ENCODE assay signal across 8 mouse cellular contexts in the genomic region with DNA sequence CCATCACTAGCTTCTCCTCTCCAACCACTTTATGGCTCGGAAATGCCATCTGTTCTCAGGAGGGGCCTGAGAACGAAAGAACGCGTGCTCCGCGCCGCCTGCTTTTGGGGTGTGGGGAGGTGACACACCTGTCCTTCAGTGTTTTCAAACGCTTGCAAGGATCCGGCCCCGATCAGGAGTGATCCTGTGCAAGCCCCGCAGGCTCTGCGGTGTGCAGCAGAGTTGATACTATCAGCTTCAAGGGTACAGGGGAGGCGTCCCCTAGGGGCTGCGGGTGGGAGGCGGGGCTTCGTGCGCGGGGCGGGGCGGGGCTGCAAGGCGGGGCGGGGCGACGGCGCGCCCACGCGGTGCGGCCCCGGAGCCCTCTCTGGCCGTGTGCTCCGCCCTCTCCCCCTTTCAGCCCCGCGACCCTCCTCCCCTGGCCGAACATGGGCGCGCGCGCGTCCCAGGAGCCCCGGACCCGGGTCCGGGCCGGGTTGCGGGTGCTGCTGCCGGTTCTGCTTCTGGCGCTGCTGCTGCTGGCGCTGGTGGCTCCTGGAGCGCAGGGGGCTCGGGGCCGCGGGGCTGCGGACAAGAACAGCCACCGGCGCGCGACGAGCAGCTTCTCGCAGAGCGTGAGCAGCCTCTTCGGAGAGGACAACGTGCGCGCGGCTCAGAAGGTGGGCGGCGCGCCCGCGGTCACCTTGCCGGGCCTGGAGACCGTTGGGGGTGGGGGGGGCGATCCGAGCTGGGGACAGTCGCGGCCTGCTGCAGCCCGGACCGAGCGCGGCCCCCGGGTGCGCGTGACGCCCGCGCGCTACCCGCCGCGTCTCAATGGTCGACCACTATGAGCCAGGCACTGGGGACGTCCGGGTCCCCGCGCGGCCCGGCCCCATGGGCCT. TPM values are rescaled to one million over a fixed set of nuclear protein-coding genes. Genes with fewer than 3 reads are reported as not detected.
DNase-seq lines count a peak whose midpoint lies in the region; ATAC-seq and TF ChIP-seq lines count a peak whose summit lies in the region.

A gene (plus strand): TSS at position 335 of the 881 bp plus-strand sequence.

- no peaks in the 10 kb centered on the region for H3K27me3 ChIP-seq in limb, embryonic 14.5 days (ENCODE audit: control insufficient read depth, insufficient read depth, low read length)
- H3K27me3 ChIP-seq in midbrain, postnatal 0 days (ENCODE audit: insufficient read depth, low read length), result no peaks in the 10 kb centered on the region
- H3K27me3 ChIP-seq in splenic B cell, adult 2 months (ENCODE audit: control insufficient read depth, insufficient read depth, low read length, poor library complexity, severe bottlenecking), result no peaks in the 10 kb centered on the region

- H3K9ac ChIP-seq in limb, embryonic 14.5 days (ENCODE audit: low read depth, low read length, severe bottlenecking), result peak within 1 kb of the TSS; percentile 81
- peak within 1 kb of the TSS; percentile 86 for H3K9ac ChIP-seq in midbrain, postnatal 0 days (replicated peaks; ENCODE audit: low read length, poor library complexity, severe bottlenecking)

- H3K36me3 ChIP-seq in limb, embryonic 14.5 days (ENCODE audit: control insufficient read depth, insufficient read depth, low read length), result no peaks in the 10 kb centered on the region
- H3K36me3 ChIP-seq in midbrain, postnatal 0 days (ENCODE audit: insufficient read depth, low read length), result no peaks in the 10 kb centered on the region
- no peaks in the 10 kb centered on the region for H3K36me3 ChIP-seq in splenic B cell, adult 2 months (ENCODE audit: control insufficient read depth, insufficient read depth, low read length, poor library complexity, severe bottlenecking)

- H3K4me2 ChIP-seq in limb, embryonic 14.5 days (replicated peaks; ENCODE audit: low read depth, low read length, severe bottlenecking), result peak within 1 kb of the TSS; percentile 78
- H3K4me2 ChIP-seq in midbrain, postnatal 0 days (ENCODE audit: low read depth, low read length, poor library complexity, severe bottlenecking), result peak within 1 kb of the TSS; percentile 87

- under 1% methylated on average over 38 of the region's 97 CpGs for WGBS in limb, embryonic 14.5 days
- under 1% methylated on average over 76 of the region's 97 CpGs for WGBS in midbrain, postnatal 0 days

- TF ChIP-seq CTCF in midbrain, postnatal 0 days (IDR thresholded peaks at IDR 0.05), result peak; percentile 16; the same call in 1 of the 2 replicates

- H3K4me1 ChIP-seq in limb, embryonic 14.5 days (ENCODE audit: control insufficient read depth, insufficient read depth, low read length), result peaks cover 3% of the 10 kb centered on the region; the same call in 1 of the 2 replicates
- H3K4me1 ChIP-seq in midbrain, postnatal 0 days (ENCODE audit: insufficient read depth, low read length), result peaks cover 8% of the 10 kb centered on the region

- H3K4me3 ChIP-seq in limb, embryonic 14.5 days (replicated peaks; ENCODE audit: low read length), result peak within 1 kb of the TSS; percentile 88
- peak within 1 kb of the TSS; percentile 89 for H3K4me3 ChIP-seq in midbrain, postnatal 0 days (ENCODE audit: low read depth, low read length)

- no peak for TF ChIP-seq POLR2A in limb, embryonic 14.5 days (IDR thresholded peaks at IDR 0.05; ENCODE audit: borderline replicate concordance, extremely low read depth, insufficient read depth, insufficient read length)

- peak; percentile 39 for DNase-seq in right cerebral cortex, adult 18-20 months
- DNase-seq in right cerebral cortex, postnatal 36 days (ENCODE audit: low spot score in 2 of 2), result no peak
- DNase-seq in embryo, embryonic 10 days (ENCODE audit: low spot score), result peak; percentile 86
- DNase-seq in kidney, adult 11 months, result peak; percentile 49
- peak; percentile 57 for DNase-seq in limb, embryonic 14.5 days (ENCODE audit: low spot score)
- peak; percentile 64 for DNase-seq in midbrain, postnatal 0 days (ENCODE audit: low spot score)
- peak; percentile 72 for DNase-seq in splenic B cell, adult 2 months (ENCODE audit: low read depth, low spot score)

- H3K27ac ChIP-seq in limb, embryonic 14.5 days (replicated peaks; ENCODE audit: low read depth, low read length), result peak within 1 kb of the TSS; percentile 70
- peak within 1 kb of the TSS; percentile 79 for H3K27ac ChIP-seq in midbrain, postnatal 0 days (ENCODE audit: low read depth, low read length)

- peak; percentile 47 for ATAC-seq in granulocyte monocyte progenitor cell, adult 5-6 weeks (replicated peaks; ENCODE audit: poor library complexity, severe bottlenecking)
- ATAC-seq in limb, embryonic 14.5 days (ENCODE audit: low FRiP score, low read depth), result peak; percentile 92
- ATAC-seq in midbrain, postnatal 0 days (ENCODE audit: low FRiP score), result peak; percentile 80

- no peaks in the 10 kb centered on the region for H3K9me3 ChIP-seq in limb, embryonic 14.5 days (ENCODE audit: control insufficient read depth, low read length)
- no peaks in the 10 kb centered on the region for H3K9me3 ChIP-seq in midbrain, postnatal 0 days (ENCODE audit: low read length)

RNA-seq across cellular contexts. Expression of the gene that starts here (rescaled TPM):
- total RNA-seq in granulocyte monocyte progenitor cell, adult 5-6 weeks (2014; fragmentation: Nextera tagmentation), result 43.5 and 68.5 TPM in 2 replicates
- total RNA-seq in granulocyte monocyte progenitor cell, adult 5-6 weeks (2017), result 24.4 and 25.4 TPM in 2 replicates
- polyA plus RNA-seq in limb, embryonic 14.5 days (2012; rRNA removed), result 15.0 and 19.7 TPM in 2 replicates
- polyA plus RNA-seq in limb, embryonic 14.5 days (2014; fragmentation: Nextera tagmentation; extraction: Ambion mirVana), result 30.0 and 34.5 TPM in 2 replicates
- total RNA-seq in midbrain, postnatal 0 days (2014; rRNA removed), result 89.5 and 96.0 TPM in 2 replicates
- polyA plus RNA-seq in midbrain, postnatal 0 days (2015; fragmentation: Nextera tagmentation; extraction: Ambion mirVana), result 42.3 and 43.9 TPM in 2 replicates

Comparison
In these comparisons a context has a peak if more than half of its experiments do, and no peak if none do; other contexts are left out.
1. DNase-seq: peak in right cerebral cortex, adult 18-20 months (single experiment), embryo, embryonic 10 days (single experiment), kidney, adult 11 months (single experiment), limb, embryonic 14.5 days (single experiment), midbrain, postnatal 0 days (single experiment) and splenic B cell, adult 2 months (single experiment); none in right cerebral cortex, postnatal 36 days (0 of 2).
2. Peak in every context shown above with its lines, with median percentiles within 50 percentile points of each other: ATAC-seq.